7 mouse cellular contexts compared by ENCODE assay signal in the genomic region with DNA sequence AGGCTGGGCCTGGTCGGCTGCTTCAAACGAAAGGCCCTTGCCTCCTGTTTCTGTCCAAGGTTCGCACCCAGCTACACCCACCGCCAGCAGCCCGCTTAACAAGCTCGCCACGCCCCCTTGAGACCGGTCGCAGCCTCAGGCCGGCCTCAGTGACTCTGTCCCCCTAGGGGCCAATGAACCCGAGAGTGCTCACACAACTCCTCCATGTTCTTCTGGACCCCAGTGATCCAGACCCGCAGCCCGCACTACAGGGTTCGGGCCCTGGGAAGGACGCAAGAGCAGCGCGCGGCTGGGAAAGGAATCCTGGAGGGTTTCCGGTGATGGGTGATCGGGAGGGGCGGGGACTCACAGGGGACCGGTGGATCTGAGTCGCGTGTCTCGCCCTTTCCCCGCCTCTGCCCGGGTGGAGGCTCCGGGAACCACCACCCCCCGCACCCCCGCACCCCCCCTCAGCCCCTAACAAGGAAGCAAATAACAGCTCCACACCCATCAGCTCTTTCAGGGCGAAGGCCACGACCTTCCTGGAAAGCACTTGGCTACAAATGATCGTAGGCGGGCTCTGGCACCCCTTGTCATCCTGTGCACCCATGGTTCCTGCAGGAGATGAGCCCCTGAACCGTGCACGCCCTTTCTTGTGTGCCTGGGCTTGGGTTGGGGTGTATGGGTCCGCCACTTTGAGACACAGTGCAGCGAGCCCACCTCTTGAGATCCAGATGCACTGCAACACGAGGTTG. TPM values are rescaled to one million over a fixed set of nuclear protein-coding genes. Genes with fewer than 3 reads are reported as not detected.
DNase-seq lines count a peak whose midpoint lies in the region; ATAC-seq and TF ChIP-seq lines count a peak whose summit lies in the region.

No protein-coding gene starts in this region.

- peak overlapping the region; percentile 93 for H3K4me2 ChIP-seq in forebrain, embryonic 16.5 days (ENCODE audit: low read length)
- H3K4me2 ChIP-seq in hindbrain, embryonic 12.5 days (replicated peaks): peak overlapping the region; percentile 78

- H3K27ac ChIP-seq in ES-E14 (ENCODE audit: insufficient read depth, low read depth, low read length, poor library complexity, severe bottlenecking) (peak overlapping the region; percentile 83), macrophage (no peak overlapping the region)
- peak overlapping the region; percentile 47; the same call in 1 of the 2 replicates for H3K27ac ChIP-seq in forebrain, embryonic 16.5 days (ENCODE audit: low read length)
- no peak overlapping the region for H3K27ac ChIP-seq in hindbrain, embryonic 12.5 days

- H3K4me1 ChIP-seq in ES-E14 (ENCODE audit: control insufficient read depth in 2 of 2, insufficient read depth in 2 of 2, low read length in 2 of 2, poor library complexity in 1 of 2): peaks cover 5 to 22% of the 10 kb centered on the region in 2 experiments; a peak in 3 of 4 replicates
- peaks cover 23% of the 10 kb centered on the region for H3K4me1 ChIP-seq in forebrain, embryonic 16.5 days (replicated peaks; ENCODE audit: control insufficient read depth, insufficient read depth, low read length)
- H3K4me1 ChIP-seq in hindbrain, embryonic 12.5 days: peaks cover 31% of the 10 kb centered on the region

- DNase-seq in ES-E14 (ENCODE audit: low read depth, low spot score): peak; percentile 81
- DNase-seq in adrenal gland, adult 2 months: peak; percentile 88
- peak; percentile 49 for DNase-seq in layer of hippocampus, postnatal 36 days
- peak; percentile 75 for DNase-seq in right cerebral cortex, postnatal 4 days

- peak; percentile 79 for ATAC-seq in forebrain, embryonic 16.5 days
- peak; percentile 57 for ATAC-seq in hindbrain, embryonic 12.5 days (ENCODE audit: low FRiP score)

- H3K36me3 ChIP-seq in ES-E14 (ENCODE audit: control insufficient read depth, insufficient read depth, low read length, poor library complexity, severe bottlenecking) (no peaks in the 10 kb centered on the region), macrophage (ENCODE audit: inconsistent target) (no peaks in the 10 kb centered on the region)
- H3K36me3 ChIP-seq in forebrain, embryonic 16.5 days (ENCODE audit: control insufficient read depth, insufficient read depth): no peaks in the 10 kb centered on the region
- no peaks in the 10 kb centered on the region for H3K36me3 ChIP-seq in hindbrain, embryonic 12.5 days

- no peaks in the 10 kb centered on the region for H3K79me2 ChIP-seq in macrophage (ENCODE audit: inconsistent target)

- H3K9ac ChIP-seq in ES-E14 (ENCODE audit: insufficient read depth, low read depth, low read length, poor library complexity, severe bottlenecking): peak overlapping the region; percentile 31; the same call in 1 of the 2 replicates
- peak overlapping the region; percentile 75 for H3K9ac ChIP-seq in forebrain, embryonic 16.5 days (replicated peaks; ENCODE audit: low read depth, low read length)
- peak overlapping the region; percentile 37 for H3K9ac ChIP-seq in hindbrain, embryonic 12.5 days

- no peaks in the 10 kb centered on the region for H3K27me3 ChIP-seq in forebrain, embryonic 16.5 days (replicated peaks; ENCODE audit: control insufficient read depth, insufficient read depth, low read length)
- H3K27me3 ChIP-seq in hindbrain, embryonic 12.5 days: no peaks in the 10 kb centered on the region; the same call in 1 of the 2 replicates

- in situ Hi-C loops in ES-E14 (cut with MboI; ENCODE audit: low sequenced_read_pairs in 2 of 2, unreplicated experiment in 2 of 2): no loop called here

- WGBS in forebrain, embryonic 16.5 days: under 1% methylated on average over 39 of the region's 39 CpGs
- WGBS in hindbrain, embryonic 12.5 days: 2% methylated on average over 39 of the region's 39 CpGs
- 3% methylated on average over 39 of the region's 39 CpGs for WGBS in macrophage (ENCODE audit: missing documents)

- H3K9me3 ChIP-seq in ES-E14 (ENCODE audit: control insufficient read depth, insufficient read depth, low read depth, low read length): no peaks in the 10 kb centered on the region
- H3K9me3 ChIP-seq in forebrain, embryonic 16.5 days (ENCODE audit: control insufficient read depth, low read length): no peaks in the 10 kb centered on the region
- H3K9me3 ChIP-seq in hindbrain, embryonic 12.5 days (replicated peaks): no peaks in the 10 kb centered on the region

- peak overlapping the region; percentile 56 to 69 for H3K4me3 ChIP-seq in ES-E14 (ENCODE audit: insufficient read depth in 1 of 2, low read depth in 1 of 2, low read length in 2 of 2, poor library complexity in 1 of 2, severe bottlenecking in 1 of 2)
- H3K4me3 ChIP-seq in forebrain, embryonic 16.5 days (replicated peaks; ENCODE audit: low read length): peak overlapping the region; percentile 64
- peak overlapping the region; percentile 35 for H3K4me3 ChIP-seq in hindbrain, embryonic 12.5 days
- H3K4me3 ChIP-seq in macrophage (ENCODE audit: inconsistent target): peak overlapping the region; percentile 16; the same call in 1 of the 2 replicates

TF ChIP-seq in ES-E14, 5 proteins besides CTCF, POLR2A, EP300 and RAD21:
- no peak for TF ChIP-seq MAFK (IDR thresholded peaks at IDR 0.05; ENCODE audit: insufficient read depth, low read depth, low read length)
- TF ChIP-seq HCFC1 (IDR thresholded peaks at IDR 0.05; ENCODE audit: borderline replicate concordance, insufficient read depth, low read length): no peak
- TF ChIP-seq ZC3H11A (IDR thresholded peaks at IDR 0.05; ENCODE audit: borderline replicate concordance, low read depth, low read length): no peak
- no peak for TF ChIP-seq CHD2 (IDR thresholded peaks at IDR 0.05; ENCODE audit: low read depth, low read length)
- TF ChIP-seq ZNF384 (IDR thresholded peaks at IDR 0.05; ENCODE audit: low read depth, low read length): no peak

RNA-seq across cellular contexts. Expression of gene Creld2, which starts 17.9 kb away (rescaled TPM):
- total RNA-seq in ES-E14 (2012; rRNA removed): 324 and 328 TPM in 2 replicates
- total RNA-seq in adrenal gland, adult 2 months (2021): 10 to 100 TPM; 44.8 to 45.6 TPM
- 25.5 and 25.7 TPM in 2 replicates for polyA plus RNA-seq in adrenal gland, adult 2 months (2012; rRNA removed)
- 57.3 and 60.4 TPM in 2 replicates for polyA plus RNA-seq in forebrain, embryonic 16.5 days (2015; fragmentation: Nextera tagmentation; extraction: Ambion mirVana)
- polyA plus RNA-seq in hindbrain, embryonic 12.5 days (2016; fragmentation: Nextera tagmentation; extraction: Ambion mirVana): 65.2 and 74.8 TPM in 2 replicates
- total RNA-seq in layer of hippocampus, postnatal 36 days (2021): 10 to 100 TPM; 29.3 to 41.6 TPM
- total RNA-seq in macrophage (2018; cell fraction: chromatin; rRNA removed): 10 to 100 TPM in 11 of 26 experiments, 1 to 10 TPM in 15; 3.5 to 15.9 (median 7.7) TPM
- total RNA-seq in macrophage (2018; cell fraction: cytosol; rRNA removed): 10 to 100 TPM; 20.1 to 37.1 (median 28.5) TPM
- 10 to 100 TPM in 25 of 26 experiments, 1 to 10 TPM in 1; 7.8 to 44.4 (median 26.1) TPM for total RNA-seq in macrophage (2018; cell fraction: nucleus; rRNA removed)
- 23.5 to 44.3 TPM (median 25.4 TPM) in 3 replicates for polyA plus RNA-seq in macrophage (2018)

RNA-seq across cellular contexts. Expression of gene Alg12, which starts 18.2 kb away (rescaled TPM):
- 17.0 and 17.8 TPM in 2 replicates for total RNA-seq in ES-E14 (2012; rRNA removed)
- total RNA-seq in adrenal gland, adult 2 months (2021): 10 to 100 TPM; 15.2 to 19.2 TPM
- polyA plus RNA-seq in adrenal gland, adult 2 months (2012; rRNA removed): 20.4 and 21.2 TPM in 2 replicates
- 6.6 and 8.8 TPM in 2 replicates for polyA plus RNA-seq in forebrain, embryonic 16.5 days (2015; fragmentation: Nextera tagmentation; extraction: Ambion mirVana)
- 9.1 and 9.9 TPM in 2 replicates for polyA plus RNA-seq in hindbrain, embryonic 12.5 days (2016; fragmentation: Nextera tagmentation; extraction: Ambion mirVana)
- total RNA-seq in layer of hippocampus, postnatal 36 days (2021): 10 to 100 TPM; 13.0 to 16.3 TPM
- total RNA-seq in macrophage (2018; cell fraction: chromatin; rRNA removed): 10 to 100 TPM in 22 of 26 experiments, 1 to 10 TPM in 4; 7.9 to 30.6 (median 18.7) TPM
- 10 to 100 TPM in 17 of 26 experiments, 1 to 10 TPM in 9; 7.7 to 15.0 (median 11.0) TPM for total RNA-seq in macrophage (2018; cell fraction: cytosol; rRNA removed)
- total RNA-seq in macrophage (2018; cell fraction: nucleus; rRNA removed): 10 to 100 TPM in 23 of 26 experiments, 1 to 10 TPM in 3; 8.0 to 29.7 (median 13.9) TPM
- 12.8 to 16.9 TPM (median 14.4 TPM) in 3 replicates for polyA plus RNA-seq in macrophage (2018)

RNA-seq across cellular contexts. Expression of gene Pim3, which starts 24.6 kb away (rescaled TPM):
- total RNA-seq in ES-E14 (2012; rRNA removed): 159 and 169 TPM in 2 replicates
- total RNA-seq in adrenal gland, adult 2 months (2021): 100 to 1,000 TPM in 1 of 2 experiments, 10 to 100 TPM in 1; 71.7 to 105 TPM
- polyA plus RNA-seq in adrenal gland, adult 2 months (2012; rRNA removed): 156 and 157 TPM in 2 replicates
- 58.2 and 70.7 TPM in 2 replicates for polyA plus RNA-seq in forebrain, embryonic 16.5 days (2015; fragmentation: Nextera tagmentation; extraction: Ambion mirVana)
- polyA plus RNA-seq in hindbrain, embryonic 12.5 days (2016; fragmentation: Nextera tagmentation; extraction: Ambion mirVana): 45.3 and 48.0 TPM in 2 replicates
- 10 to 100 TPM; 36.7 to 37.1 TPM for total RNA-seq in layer of hippocampus, postnatal 36 days (2021)
- total RNA-seq in macrophage (2018; cell fraction: chromatin; rRNA removed): 100 to 1,000 TPM in 1 of 26 experiments, 10 to 100 TPM in 23, 1 to 10 TPM in 2; 6.6 to 141 (median 25.1) TPM
- total RNA-seq in macrophage (2018; cell fraction: cytosol; rRNA removed): 10 to 100 TPM in 21 of 26 experiments, 1 to 10 TPM in 5; 6.8 to 83.9 (median 17.8) TPM
- total RNA-seq in macrophage (2018; cell fraction: nucleus; rRNA removed): 100 to 1,000 TPM in 2 of 26 experiments, 10 to 100 TPM in 24; 10.5 to 127 (median 24.4) TPM
- polyA plus RNA-seq in macrophage (2018): 2.9 to 8.0 TPM (median 7.6 TPM) in 3 replicates

Comparison
In these comparisons a context has a peak if more than half of its experiments do, and no peak if none do; other contexts are left out.
1. H3K27ac ChIP-seq: peak in ES-E14 (single experiment) and forebrain, embryonic 16.5 days (single experiment); none in hindbrain, embryonic 12.5 days (single experiment) and macrophage (single experiment).
2. Peak in every context shown above with its lines, with median percentiles within 50 percentile points of each other: DNase-seq, H3K4me3 ChIP-seq and H3K9ac ChIP-seq.